In the genomic region with DNA sequence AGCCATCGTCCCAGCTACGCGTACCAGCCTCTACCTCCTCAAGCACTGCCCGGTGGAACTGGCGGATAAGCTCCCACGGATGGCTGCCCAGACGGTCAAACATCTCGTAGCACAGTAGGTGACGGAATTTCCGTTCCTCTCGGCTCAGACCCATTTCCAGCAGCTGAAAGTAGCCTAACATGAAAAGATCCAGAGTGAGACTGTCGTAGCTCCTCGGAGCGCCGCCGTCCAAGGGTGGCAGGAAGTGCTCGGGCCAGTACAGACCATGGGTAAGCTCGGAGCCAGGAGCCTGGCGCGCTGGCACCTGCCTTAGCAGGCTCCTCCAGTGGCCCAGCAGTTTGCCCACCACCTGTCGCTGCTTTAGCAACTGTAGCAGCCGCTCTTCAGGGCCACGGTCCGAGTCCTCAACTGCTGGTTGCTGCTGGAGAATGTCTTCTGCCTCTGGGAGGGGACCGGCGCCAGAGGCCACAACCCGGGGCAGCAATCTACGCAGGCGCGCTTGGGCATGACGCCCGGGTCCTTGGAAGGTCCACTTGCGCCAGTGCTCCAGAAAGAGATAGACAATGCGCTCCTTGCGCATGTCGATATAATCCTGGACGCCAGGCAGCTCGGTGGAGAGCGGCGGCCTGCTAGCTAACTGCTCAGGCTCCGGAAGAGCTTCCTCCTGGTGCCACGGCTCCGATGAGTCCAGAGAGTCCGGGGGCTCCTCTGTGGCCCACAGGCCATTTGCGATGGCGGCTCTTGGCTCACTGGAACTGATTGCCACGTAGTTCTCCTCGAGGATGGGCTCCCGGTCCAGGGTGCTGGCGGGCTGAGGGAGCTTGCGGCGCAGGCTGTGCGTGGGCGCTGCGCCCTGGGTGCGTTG, we compare ENCODE assay signal across 8 mouse cellular contexts. TPM values are rescaled to one million over a fixed set of nuclear protein-coding genes. Genes with fewer than 3 reads are reported as not detected.
A peak's percentile ranks its signal among the peaks of the same experiment; 100 is the strongest.
DNase-seq lines count a peak whose midpoint lies in the region; ATAC-seq lines count a peak whose summit lies in the region.

No protein-coding gene starts in this region.

- peaks cover 100% of the 10 kb centered on the region for H3K27me3 ChIP-seq in limb, embryonic 10.5 days (ENCODE audit: low read depth, poor library complexity, severe bottlenecking)
- H3K27me3 ChIP-seq in midbrain, embryonic 15.5 days (replicated peaks) = peaks cover 99% of the 10 kb centered on the region

- peak; percentile 65 for DNase-seq in ovary, adult 18-20 months (ENCODE audit: low spot score)
- no peak for DNase-seq in ovary, postnatal 10 days (ENCODE audit: low spot score)
- peak; percentile 46 to 53 for DNase-seq in cerebellum, postnatal 36 days
- peak; percentile 66 to 82 for DNase-seq in heart, adult 9 months (ENCODE audit: low spot score in 2 of 2)
- DNase-seq in limb, embryonic 10.5 days (ENCODE audit: low spot score) = no peak
- no peak for DNase-seq in spleen, adult 12 weeks (ENCODE audit: low spot score)
- DNase-seq in right cerebral cortex, postnatal 10 days (ENCODE audit: low spot score in 2 of 2) = no peak

- 8% methylated on average over 56 of the region's 56 CpGs for WGBS in limb, embryonic 10.5 days
- 2% methylated on average over 56 of the region's 56 CpGs for WGBS in midbrain, embryonic 15.5 days

- peaks cover 51% of the 10 kb centered on the region for H3K4me1 ChIP-seq in limb, embryonic 10.5 days
- peaks cover 29% of the 10 kb centered on the region for H3K4me1 ChIP-seq in midbrain, embryonic 15.5 days

- no peak for ATAC-seq in midbrain, embryonic 15.5 days (replicated peaks)

- peak overlapping the region; percentile 42 for H3K4me3 ChIP-seq in limb, embryonic 10.5 days
- H3K4me3 ChIP-seq in midbrain, embryonic 15.5 days = peak overlapping the region; percentile 26

- no peaks in the 10 kb centered on the region for H3K9me3 ChIP-seq in limb, embryonic 10.5 days (replicated peaks)
- no peaks in the 10 kb centered on the region for H3K9me3 ChIP-seq in midbrain, embryonic 15.5 days

- 0 out of 2 replicates have a peak overlapping the region, but pooled peaks have one; percentile 51 for H3K27ac ChIP-seq in limb, embryonic 10.5 days
- no peak overlapping the region for H3K27ac ChIP-seq in midbrain, embryonic 15.5 days

- H3K9ac ChIP-seq in midbrain, embryonic 15.5 days = no peak overlapping the region

- H3K36me3 ChIP-seq in limb, embryonic 10.5 days = no peaks in the 10 kb centered on the region
- no peaks in the 10 kb centered on the region for H3K36me3 ChIP-seq in midbrain, embryonic 15.5 days (replicated peaks)

- peak overlapping the region; percentile 42 for H3K4me2 ChIP-seq in midbrain, embryonic 15.5 days

RNA-seq across cellular contexts. Expression of a gene that starts 9.7 kb away (rescaled TPM):
- polyA plus RNA-seq in limb, embryonic 10.5 days (2016; fragmentation: Nextera tagmentation; extraction: Ambion mirVana) = 0.67 and 0.75 TPM in 2 replicates
- polyA plus RNA-seq in midbrain, embryonic 15.5 days (2015; fragmentation: Nextera tagmentation; extraction: Ambion mirVana) = 0.80 and 1.0 TPM in 2 replicates

RNA-seq across cellular contexts. Expression of a gene that starts 26.8 kb away (rescaled TPM):
- polyA plus RNA-seq in limb, embryonic 10.5 days (2016; fragmentation: Nextera tagmentation; extraction: Ambion mirVana) = 2.9 and 3.2 TPM in 2 replicates
- 0.13 and 0.19 TPM in 2 replicates for polyA plus RNA-seq in midbrain, embryonic 15.5 days (2015; fragmentation: Nextera tagmentation; extraction: Ambion mirVana)

RNA-seq across cellular contexts. Expression of a gene that starts 33.3 kb away (rescaled TPM):
- polyA plus RNA-seq in limb, embryonic 10.5 days (2016; fragmentation: Nextera tagmentation; extraction: Ambion mirVana) = not detected in 2 replicates
- polyA plus RNA-seq in midbrain, embryonic 15.5 days (2015; fragmentation: Nextera tagmentation; extraction: Ambion mirVana) = not detected in 2 replicates

RNA-seq across cellular contexts. Expression of a gene that starts 52.5 kb away (rescaled TPM):
- 34.8 and 36.7 TPM in 2 replicates for polyA plus RNA-seq in limb, embryonic 10.5 days (2016; fragmentation: Nextera tagmentation; extraction: Ambion mirVana)
- polyA plus RNA-seq in midbrain, embryonic 15.5 days (2015; fragmentation: Nextera tagmentation; extraction: Ambion mirVana) = 409 and 418 TPM in 2 replicates

RNA-seq across cellular contexts. Expression of a gene that starts 53.1 kb away (rescaled TPM):
- polyA plus RNA-seq in limb, embryonic 10.5 days (2016; fragmentation: Nextera tagmentation; extraction: Ambion mirVana) = 9.5 and 13.3 TPM in 2 replicates
- 12.3 and 12.5 TPM in 2 replicates for polyA plus RNA-seq in midbrain, embryonic 15.5 days (2015; fragmentation: Nextera tagmentation; extraction: Ambion mirVana)

Comparison
In these comparisons a context has a peak if more than half of its experiments do, and no peak if none do; other contexts are left out.
1. DNase-seq: peak in ovary, adult 18-20 months (single experiment), cerebellum, postnatal 36 days (2 of 2) and heart, adult 9 months (2 of 2); none in ovary, postnatal 10 days (single experiment), limb, embryonic 10.5 days (single experiment), spleen, adult 12 weeks (single experiment) and right cerebral cortex, postnatal 10 days (0 of 2).